Mouse (Mus musculus) cerebellum, adult 9-10 months (tissue): Measurements from ENCODE around the gene Smim10l1.

Source experiments
- DNase-seq: peaks from one replicate; pipeline ENCODE4 v3.0.0; 2022

Smim10l1 gene

GRCm38 (mm10) chr6:133104609-133104921 lies at the start of gene Smim10l1:
TSS of gene Smim10l1 (plus strand) at chr6:133104909.
- DNase-seq: no peak

GRCm38 (mm10) chr6:133055716-133056115 lies 49.0 kb upstream of the Smim10l1 start, which contains the start of gene Tas2r140:
TSS of gene Tas2r140 (minus strand) at chr6:133055816.
- DNase-seq: no peak

- no peak for DNase-seq
These were observed 12.5 kb upstream of the Smim10l1 start for GRCm38 (mm10) chr6:133092226-133092625.

GRCm38 (mm10) chr6:133102430-133102829 lies 2.3 kb upstream of the Smim10l1 start:
- no peak for DNase-seq

DNA sequence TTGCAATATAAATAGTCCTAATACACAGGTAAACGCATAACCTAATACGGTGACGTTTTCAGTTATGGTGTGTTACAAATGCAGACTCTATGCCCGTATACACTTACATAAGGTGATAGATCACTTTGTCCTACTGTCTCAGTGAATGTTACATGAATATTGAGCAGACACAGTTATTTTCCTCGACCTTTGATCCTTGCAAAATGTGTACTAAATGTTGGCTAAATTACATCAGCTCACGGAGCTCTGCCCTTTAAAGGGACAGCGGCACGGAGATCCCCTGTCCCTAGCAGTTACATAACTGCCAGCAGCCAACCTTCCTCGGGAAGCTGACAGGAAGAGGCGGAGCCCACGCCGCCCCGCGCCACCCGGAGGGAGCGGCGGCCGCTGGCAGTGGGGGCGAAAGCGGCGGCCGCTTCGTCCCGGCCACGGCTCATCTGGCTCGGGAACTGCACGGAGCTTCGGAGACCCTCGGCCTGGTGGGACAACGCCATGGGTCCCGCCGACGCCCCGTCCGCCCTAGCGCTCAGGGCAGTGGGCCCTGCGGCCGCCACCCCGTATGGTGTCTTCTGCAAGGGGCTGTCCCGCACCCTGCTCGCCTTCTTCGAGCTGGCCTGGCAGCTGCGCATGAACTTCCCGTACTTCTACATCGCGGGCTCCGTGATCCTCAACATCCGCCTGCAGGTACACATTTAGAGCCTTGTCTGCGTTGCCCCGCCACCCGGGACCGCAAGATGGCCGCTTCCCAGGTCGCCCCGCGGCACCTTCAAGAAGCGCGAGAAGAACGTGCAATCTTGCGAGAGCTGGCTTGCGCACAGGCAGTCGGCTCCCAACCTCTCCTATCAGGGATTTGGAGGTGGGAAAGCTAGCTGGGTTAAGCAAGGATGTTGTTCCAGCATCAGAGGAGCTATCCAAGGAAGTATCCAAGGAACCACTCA lies 482 bp downstream of the Smim10l1 start:
- peak; percentile 95 for DNase-seq
